Mouse (Mus musculus) urinary bladder, postnatal 25 days (tissue): ENCODE data around the gene Spata25.
"Not testable (repeated sequence)": the region's sequence is repeated elsewhere in the genome, so short reads cannot be mapped to it uniquely, and the experiment has no call there.

Experiments
- DNase-seq: peaks from one replicate; pipeline ENCODE4 v3.0.0; 2022; ENCODE audit warnings: low spot score

The Spata25 gene

GRCm38 (mm10) chr2:164828437-164828836 is at the start of gene Spata25:
Spata25 (minus strand) TSS chr2:164828537.
- DNase-seq = no peak

GRCm38 (mm10) chr2:164877376-164878215 is 49.3 kb upstream of the Spata25 start:
- not testable (repeated sequence) for DNase-seq

DNA sequence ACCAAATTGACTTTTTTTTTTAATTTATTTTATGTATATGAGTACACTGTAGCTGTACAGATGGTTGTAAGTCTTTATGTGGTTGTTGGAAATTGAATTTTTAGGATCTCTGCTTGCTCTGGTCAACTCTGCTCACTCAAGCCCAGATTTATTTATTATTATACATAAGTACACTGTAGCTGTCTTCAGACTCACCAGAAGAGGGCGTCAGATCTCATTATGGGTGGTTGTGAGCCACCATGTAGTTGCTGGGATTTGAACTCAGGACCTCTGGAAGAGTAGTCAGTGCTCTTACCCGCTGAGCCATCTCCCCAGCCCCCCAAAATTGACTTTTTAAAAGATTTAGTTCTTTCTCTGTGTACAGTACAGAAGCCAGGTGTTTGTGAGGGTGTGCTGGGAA is 47.3 kb upstream of the Spata25 start:
- DNase-seq = not testable (repeated sequence)

DNA sequence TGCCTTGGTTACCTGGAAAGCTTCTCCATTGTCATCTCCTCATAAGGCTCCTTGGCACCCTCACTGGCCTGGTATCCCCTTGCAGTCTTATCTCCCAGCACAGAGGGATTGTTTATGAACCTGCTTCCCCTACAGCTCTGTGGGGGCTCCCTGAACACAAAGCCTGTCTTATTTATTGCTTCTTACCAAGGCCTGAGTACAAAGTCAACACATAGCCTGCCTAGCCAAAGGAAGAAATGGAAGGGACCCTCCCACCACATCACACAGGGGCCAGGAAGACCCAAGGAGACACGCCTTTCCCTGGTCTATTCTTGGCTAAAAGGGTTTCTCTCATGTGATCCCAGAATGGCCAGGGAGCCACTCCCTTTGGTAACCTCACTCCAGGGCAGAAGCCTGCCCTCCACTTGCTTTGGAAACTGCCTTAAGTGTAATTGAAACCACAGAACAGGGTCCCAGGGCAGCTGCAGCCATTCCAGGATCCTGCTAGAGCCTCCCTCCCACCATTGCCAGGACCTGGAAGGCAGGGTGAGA is 46.0 kb upstream of the Spata25 start:
- no peak for DNase-seq

DNA sequence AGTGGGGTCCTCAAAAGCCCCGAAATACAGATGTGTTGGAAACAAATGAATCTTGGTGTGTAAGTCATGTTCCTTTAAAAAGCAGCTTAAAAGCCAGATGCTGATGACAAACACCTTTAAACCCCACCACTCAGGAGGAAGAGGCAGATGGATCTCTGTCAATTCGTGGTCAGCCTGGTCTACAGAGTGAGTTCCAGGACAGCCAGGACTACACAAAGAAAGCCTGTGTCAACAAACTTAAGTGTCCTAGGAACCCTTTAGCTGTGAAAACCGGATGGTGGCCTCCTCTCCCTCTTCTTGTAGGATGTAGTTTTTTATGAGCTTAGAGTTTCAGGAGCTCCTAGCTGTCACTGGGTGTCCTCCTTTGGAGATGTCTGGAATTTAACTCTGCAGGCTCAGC is 45.3 kb upstream of the Spata25 start:
- DNase-seq = no peak

DNA sequence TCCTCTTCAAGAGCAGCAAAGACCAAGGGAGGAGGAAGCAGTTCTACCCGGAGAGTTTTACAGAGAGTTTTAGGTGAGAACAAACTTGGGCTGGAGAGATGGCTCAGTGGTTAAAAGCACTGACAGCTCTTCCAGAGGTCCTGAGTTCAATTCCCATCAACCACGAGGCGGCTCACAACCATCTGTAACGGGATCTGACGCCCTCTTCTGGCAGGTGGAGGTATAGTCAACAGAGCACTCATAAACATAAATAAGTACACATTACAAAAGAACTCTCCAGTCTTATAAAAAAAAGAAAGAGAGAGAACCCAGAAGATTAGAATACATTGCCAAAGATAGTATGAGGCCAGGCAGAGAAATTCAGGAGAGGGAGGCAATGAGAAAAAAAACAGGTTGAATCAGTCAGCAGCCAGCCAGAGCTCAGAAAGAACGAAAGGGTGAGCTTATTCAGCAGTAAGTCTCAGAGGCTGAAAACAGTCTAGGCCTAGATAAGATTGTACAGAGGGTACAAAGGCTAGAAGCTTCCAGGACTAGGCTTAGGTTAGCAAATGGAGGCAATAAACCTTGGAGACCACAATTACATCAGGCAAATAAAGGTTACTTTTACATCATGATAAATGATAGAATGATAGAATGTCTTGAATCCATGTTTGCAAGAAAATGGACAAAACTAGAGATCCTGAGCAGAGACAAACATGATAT is 43.4 kb upstream of the Spata25 start:
- DNase-seq = no peak

DNA sequence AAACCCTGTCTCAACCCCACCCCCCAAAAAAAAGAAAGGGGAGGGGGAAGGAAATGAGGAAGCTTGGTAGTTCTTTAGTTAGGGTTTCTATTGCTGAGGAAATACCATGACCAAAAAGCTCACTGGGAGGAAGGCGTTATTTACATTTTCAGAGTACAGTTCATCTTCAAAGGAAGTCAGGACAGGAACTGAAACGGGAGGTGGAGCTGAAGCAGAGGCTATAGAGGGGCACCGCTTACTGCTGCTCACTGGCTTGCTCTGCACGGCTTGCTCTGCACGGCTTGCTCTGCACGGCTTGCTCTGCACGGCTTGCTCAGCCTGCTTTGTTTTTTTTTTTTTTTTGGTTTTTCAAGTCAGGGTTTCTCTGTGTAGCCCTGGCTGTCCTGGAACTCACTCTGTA is 40.2 kb upstream of the Spata25 start:
- DNase-seq = no peak

- no peak for DNase-seq
Measured at GRCm38 (mm10) chr2:164867566-164867965, 39.2 kb upstream of the Spata25 start.

DNA sequence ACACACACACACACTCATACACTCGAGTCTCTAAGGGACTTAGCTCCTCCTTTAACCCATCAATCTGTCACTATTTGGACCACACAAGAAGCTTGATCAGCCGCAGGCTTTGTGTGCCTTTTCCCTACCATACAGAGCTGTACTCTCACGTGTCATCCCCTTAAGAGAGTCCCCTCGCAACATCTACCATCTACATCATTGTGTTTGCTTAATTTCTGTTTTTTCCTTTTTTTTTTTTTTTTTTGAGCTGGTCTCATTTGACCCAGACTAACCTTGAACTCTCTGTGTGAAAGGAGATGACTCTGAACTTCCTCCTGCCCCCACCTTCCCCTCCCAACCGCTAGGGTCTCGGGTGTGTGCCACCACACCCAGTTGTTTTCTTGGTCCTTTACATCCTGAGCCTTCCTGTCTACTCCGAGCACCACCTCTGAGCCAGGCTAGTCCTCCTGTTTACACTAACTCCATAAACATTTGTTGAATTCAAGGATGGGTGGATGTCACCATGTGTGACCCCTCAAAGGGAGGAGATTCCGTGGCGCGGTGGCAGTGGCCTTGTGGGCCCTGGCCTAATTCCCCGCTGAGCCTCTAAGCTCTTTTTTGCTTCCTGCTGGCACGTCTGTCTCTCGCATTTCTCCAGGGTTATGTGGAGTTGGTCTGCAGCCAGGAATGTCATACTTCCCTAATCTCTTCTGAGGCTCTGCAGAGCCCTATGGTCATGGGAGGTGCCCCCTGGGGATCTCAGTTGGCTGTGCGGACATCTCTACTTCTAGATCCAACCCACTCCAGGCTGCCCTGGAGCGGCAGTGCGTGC is 38.6 kb upstream of the Spata25 start:
- no peak for DNase-seq

- no peak for DNase-seq
Measured at GRCm38 (mm10) chr2:164864593-164864992, 36.3 kb upstream of the Spata25 start.

- not testable (repeated sequence) for DNase-seq
Measured at GRCm38 (mm10) chr2:164863411-164863810, 35.1 kb upstream of the Spata25 start.

DNA sequence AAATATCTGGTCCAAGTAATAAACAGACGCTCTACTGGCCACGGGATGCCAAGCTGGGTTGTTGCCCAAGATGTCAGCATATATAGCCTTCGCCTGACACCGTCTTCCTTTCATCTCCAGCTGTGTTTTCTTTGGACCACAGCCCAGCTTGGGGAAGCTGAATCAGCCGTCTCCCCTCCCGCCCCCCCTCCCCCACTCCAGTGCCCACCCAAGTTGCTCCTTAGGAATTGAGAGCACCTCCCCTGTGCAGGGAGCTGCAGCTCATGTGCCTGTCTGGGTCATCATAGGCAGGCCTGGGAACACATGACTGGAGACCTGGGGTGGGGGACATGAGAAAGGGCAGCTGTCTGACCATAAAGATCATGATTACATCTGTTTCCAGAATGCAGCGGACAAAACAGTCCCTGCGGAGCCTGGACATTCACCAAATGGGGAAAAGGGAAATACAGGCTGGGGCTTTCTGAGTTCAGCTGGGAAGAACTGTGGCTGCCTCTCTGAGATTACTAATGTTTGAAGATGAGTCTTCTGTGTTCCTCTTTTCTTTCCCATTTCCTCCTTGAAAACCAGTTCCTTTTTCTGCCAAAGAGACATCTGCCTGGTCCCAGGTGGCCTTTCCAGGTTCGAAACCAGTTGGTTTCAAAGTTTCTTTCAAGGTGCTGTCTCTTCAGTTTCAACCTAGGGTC is 34.0 kb upstream of the Spata25 start:
- no peak for DNase-seq

DNA sequence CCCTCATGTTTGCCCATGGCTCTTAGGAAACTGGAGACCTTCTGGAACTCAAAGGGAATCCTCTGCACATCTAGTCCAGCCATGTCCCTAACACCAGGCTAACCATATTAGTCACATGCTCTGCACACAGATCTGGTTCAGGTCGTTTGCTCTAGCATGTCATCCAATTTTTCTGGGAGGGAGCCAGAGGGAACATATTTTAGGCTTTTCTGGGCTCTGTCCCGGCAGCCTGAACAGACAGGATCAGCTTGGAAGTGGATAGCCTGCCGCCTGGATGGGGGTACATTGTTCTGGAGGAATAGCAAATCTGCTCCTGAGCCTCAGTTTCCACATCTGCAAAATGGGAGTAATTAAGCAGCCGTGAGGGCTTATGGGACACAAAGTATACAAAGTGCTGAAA is 32.8 kb upstream of the Spata25 start:
- DNase-seq = no peak

GRCm38 (mm10) chr2:164859640-164860432 is 31.5 kb upstream of the Spata25 start:
- DNase-seq = no peak

DNA sequence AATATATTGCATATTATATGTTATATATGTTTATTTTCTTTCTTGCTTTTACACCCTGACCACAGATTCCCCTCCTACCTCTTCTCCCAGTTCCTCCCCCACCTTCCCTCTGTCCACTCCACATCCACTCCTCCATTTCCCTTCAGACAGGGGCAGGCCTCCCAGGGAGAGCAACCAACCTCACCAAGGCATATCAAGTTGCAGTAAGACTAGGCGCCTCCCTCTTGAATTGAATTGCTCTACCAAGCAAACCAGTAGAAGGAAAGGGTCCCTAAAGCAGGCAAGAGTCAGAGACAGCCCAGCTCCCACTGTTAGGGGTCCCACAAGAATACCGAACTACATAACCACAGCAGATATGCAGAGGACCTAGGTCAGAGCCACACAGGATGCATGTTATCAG is 30.8 kb upstream of the Spata25 start:
- no peak for DNase-seq

- no peak for DNase-seq
Measured at GRCm38 (mm10) chr2:164857842-164858553, 29.7 kb upstream of the Spata25 start.

DNA sequence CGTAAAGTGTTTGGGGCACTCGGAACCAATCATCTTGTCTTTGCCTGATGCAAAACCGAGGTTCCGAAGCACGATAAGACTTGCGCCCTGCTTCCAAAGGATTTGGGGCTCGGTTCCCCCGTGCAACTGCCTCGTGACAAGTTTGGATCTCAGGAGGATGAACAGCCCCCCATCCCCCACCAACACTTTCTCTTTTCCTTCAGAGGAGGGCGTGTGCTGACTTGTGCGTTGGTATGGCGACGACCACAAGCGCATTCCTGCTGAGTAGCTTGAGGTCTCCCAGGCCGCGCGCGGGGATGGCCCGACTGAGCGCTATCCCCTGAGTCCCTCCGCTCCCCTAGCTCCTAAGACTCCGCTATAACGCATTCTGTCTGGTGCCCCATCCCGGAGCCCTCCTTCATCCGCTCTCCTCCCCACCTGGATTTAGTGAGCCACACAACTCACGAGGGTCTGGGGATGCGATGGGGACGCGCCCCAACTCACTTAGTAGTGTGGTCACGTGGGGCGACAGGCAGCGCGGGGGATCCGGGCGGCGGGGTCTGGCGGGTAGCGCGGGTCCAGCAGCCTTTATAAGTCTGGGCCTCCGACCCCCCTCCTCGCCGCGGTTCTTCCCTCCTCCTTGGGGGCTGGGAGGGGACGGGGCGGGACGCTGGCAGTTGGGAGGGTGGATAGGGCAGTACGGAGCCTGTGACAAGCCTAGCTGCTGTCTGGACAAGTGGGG is 28.9 kb upstream of the Spata25 start, which contains the start of gene Pltp:
Gene Pltp, minus strand, starts transcription at position 611 of the 721 bp plus-strand sequence.
- peak; percentile 69 for DNase-seq

- no peak for DNase-seq
Measured at GRCm38 (mm10) chr2:164856309-164857100, 28.2 kb upstream of the Spata25 start.

- not testable (repeated sequence) for DNase-seq
Measured at GRCm38 (mm10) chr2:164855572-164855971, 27.2 kb upstream of the Spata25 start.
